Mouse (Mus musculus) lung, postnatal 4 days (tissue): Measurements from ENCODE around the gene Bok.
"Not testable (repeated sequence)": the region's sequence is repeated elsewhere in the genome, so short reads cannot be mapped to it uniquely, and the experiment has no call there.

Experiments used
- DNase-seq, 2 experiments: peaks; one replicate each; pipeline ENCODE4 v3.0.0; 2021

Bok gene

DNA sequence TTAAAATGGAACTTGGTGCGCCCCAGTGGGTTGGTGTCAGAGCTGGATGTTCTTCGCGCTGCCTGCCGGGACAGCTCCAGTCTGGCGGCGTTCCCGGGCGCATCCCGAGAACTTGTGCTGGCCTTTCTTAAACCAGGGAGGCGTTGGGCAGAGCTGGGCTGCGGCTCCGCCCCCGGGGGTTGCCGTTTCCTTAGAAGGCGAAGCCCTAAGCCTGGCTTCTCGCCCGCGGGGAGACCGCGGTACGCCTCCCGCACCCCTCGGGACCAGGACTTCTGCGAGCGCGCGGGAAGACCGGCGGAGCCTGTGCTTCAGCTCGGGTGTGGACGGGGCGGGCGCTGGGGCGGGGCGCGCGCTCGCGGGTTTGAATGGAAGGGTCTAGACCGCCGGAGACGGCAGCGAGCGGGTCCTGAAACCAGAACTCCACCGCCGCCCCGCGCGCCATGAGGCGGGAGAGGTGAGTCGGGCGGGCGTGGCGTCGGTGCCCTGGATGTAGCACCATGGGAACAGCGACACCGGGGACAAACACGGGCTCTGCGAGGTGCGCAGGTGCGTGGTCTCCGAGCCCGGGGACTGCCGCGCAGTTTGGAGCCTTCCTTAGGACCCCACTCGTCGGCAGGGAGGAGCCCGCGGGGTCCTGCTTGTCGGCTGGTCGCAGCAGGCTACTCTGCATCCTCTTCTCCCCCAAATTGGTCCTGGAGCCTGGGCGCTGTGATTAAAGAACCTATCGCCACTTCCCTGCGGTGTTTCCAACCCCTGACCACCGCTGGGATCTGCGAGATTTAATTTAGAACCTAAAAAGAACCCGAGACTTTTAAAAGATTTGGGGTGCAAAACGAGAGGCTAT is at the start of gene Bok:
Gene Bok (plus strand): TSS at position 260 of the 844 bp plus-strand sequence.
- peak; percentile 84 to 90 for DNase-seq

DNA sequence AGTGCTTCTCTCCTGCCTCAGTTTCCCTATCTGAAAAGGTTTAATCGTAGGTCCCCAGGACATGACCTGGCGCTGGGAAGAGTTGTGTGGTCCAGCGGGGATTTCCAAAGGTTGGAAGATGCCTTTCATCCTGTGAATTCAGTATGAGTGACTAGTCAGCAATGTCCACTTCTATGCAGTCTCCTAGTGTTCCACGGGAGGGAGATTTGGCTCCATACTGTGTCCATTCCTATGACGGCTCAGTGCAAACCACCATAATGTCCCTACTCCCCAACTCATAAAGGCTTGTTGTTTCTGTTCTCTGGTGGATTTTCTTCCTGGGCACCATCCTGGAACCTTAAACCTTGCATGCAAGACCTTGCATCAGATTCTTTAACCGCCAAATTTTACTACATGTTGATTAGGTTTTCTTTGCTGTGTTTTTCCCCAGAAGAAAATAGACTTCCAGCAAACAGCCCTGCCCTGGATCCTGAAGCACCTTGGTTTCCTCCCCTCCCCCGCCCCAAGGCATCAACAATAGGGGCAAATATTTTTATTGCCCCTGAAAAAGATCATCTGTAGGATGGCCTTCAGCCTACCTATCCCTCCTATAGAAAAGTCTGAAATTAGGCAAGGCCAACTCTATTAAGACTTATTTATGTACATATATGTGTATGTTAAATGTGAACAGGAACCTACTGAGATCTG is 49.1 kb upstream of the Bok start:
- no peak for DNase-seq

DNA sequence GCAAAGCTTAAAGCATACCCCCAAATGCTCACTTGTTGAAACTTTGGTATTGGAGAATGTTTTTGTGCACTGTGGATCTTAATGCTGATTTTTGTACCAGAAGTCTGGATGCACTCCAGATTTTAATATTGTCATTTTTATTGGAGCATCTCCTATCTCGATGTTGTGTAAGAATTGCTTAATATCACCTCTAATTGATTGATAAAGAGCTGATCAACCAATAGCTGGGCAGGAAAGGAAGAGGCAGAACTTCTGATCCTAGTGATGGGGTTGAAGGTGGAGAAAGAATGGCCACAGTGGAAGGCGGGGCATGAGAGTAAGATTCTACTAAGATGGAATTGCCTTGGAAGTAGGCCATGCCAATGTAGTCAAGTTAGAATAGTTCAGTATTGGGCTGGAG is 43.5 kb upstream of the Bok start:
- DNase-seq = no peak

DNA sequence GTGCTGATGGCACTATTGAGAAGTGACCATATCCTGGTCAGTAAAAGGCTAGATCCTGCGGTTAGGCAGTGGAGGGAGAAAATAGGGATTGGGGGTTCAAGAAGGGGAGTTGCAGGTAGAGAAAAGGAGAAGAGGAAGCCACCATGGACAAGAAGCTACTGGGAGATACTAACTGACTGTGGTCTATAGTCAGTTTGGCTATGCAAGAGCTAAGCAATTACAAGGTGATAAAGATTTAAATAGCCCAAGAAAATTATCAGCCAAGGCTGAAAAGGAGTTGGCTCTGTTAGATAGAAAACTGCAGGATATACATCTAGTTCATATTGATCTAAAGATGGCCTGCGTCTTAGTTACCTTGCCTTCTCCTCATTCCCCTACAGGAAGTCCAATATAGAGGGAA is 42.8 kb upstream of the Bok start:
- DNase-seq = no peak

DNA sequence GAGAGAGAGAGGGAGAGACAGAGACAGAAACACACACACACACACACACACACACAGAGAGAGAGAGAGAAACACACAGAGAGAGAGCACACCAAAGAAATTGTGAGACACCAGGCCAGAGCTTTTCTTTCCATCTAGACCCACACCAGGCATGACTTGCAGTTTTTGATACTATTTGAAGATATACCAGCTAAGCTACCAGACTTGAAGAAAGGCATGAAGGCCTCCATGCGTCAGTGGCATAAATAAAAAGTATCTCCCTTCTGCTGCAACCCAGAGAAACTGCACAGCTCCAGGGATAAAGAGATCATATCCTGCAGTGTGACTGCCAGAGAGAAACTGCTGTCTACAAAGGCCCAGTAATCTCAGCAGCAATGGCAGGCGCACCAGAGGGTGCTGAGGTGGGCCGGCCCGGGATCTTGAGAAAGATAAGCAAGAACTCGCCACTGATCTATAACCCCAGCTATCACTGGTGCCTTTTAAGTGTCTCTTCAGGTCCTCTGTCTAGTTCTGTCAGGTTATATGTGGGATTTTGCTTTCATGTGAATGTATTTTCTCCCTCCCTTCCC is 35.8 kb upstream of the Bok start:
- no peak for DNase-seq

DNA sequence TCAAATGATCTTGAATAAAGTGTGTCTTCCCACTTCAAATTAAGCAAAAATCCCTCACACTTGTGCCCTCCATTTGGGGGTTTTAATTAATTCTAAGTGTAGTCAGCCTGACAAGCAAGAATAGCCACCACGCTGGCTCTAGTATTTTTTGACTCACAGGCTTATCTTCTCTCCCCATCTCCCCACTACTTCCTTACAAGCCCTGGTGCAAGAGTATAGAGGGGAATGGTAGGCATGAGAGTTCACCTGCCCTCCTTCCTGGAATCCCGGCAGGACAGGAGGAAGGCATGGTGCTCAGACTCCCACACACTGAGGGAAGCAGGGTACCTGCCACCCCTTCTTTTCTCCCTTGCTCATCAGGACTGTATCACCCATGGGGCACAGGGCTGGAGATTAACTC is 31.2 kb upstream of the Bok start:
- DNase-seq = no peak

DNA sequence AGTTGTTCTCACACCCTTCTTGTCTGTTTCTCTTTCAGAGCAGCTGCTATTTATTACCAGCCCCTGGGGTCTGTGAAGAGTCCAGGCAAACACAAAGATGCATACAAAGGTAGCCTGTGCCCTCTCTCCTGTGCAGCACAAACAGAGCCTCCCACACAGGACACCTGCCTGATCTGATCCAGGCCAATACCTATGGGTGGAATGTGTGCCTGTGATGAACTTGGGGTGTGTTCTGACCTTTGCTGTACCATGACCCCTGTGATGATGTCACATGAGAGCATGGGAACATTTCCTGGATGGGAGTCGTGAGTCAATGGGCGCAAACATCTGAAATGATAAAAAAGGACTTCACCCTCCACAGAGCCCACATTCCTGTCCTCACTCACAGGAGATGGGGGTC is 30.7 kb upstream of the Bok start:
- no peak for DNase-seq

DNA sequence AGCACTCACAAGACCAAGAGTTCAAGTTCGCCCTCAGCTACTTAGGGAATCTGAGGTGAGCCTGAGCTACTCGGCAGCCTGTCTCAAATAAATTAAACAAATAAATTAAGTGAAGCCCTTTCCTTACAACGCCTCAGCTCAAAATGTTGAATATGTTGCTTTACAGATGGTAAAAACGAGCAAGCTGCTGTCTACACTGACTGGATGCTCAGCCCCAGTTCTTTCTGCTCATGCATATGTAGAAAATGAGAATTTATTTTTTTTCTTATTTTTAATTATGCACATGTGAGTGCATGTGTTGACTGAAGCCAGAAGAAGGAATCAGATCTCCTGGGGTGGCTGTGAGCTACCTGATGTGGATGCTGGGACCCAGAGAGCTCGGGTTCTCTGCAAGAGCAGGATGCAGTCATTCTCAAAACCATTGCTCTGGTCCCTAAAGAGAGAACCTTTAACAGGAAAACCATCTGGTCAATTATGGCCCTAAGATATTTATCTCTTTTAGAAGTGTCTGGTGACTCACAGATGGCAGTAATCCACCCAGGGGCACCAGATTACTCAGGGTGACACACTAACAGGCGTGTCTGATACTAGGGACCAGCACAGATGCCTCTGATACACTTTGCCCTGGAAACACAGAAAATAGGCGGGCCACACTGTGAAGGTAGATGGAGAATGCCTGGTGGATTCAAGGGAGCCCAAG is 29.0 kb upstream of the Bok start:
- DNase-seq = no peak

DNA sequence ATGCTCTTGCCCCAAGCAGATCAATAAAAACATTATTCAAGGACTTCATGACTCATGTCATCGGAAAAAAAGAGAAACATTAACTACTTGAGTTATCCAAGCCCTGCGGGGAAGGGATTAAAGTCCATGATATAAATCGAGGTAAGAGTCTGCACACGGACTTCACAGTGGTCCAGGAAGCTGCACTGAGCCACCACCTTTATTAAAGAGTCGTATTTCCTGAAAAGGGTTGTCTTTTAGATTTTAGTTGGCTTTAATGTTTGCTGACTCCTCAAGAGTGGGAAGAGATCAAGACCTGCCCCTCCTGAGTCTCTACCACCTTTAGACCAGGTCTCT is 28.5 kb upstream of the Bok start:
- DNase-seq = no peak

DNA sequence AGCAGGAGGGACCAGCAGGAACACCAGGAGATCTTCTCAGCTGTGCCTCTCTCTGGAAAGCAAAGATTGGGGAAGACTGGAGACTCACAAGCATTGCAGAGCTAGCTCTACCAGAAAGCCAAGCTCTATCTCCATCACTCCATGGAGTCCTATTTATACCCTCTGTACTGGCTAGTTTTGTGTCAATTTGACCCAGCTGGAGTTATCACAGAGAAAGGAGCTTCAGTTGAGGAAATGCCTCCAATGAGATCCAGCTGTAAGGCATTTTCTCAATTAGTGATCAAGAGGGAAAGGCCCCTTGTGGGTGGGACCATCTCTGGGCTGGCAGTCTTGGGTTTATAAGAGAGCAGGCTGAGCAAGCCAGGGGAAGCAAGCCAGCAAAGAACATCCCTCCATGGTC is 26.9 kb upstream of the Bok start, which contains the start of gene Stk25:
Gene Stk25 (minus strand): TSS at position 101 of the 400 bp plus-strand sequence.
- DNase-seq = not testable (repeated sequence)

DNA sequence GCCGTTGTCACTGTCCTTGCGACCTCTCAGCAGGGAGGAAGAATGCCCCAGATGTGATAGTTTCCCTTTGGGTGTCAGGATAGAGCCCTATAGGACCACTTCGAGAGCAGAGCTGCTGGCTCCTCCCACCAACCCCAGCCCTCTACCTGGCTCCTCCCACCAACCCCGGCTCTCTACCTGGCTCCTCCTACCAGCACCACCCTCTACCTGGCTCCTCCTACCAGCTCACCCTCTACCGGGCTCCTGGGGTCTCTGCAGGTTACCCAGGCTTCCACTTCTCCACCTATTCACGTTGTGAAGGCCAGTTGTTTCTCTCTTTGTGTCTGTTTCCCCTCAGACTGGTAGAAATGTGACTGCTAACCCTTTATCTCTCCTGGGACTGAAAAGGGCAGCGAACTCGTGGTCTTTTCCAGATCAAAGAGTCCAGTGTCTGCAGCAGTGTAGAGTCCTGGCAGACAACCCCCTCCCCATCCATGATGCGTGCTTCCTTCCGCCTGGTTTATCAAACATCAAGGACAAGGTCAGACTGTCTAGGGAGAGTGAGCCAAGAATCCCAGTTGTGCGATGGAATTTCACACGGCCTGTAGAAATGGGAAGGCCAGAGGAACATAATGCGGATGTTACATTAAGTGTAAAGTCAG is 17.6 kb upstream of the Bok start:
- peak in 1 of 2 experiments; percentile 49 for DNase-seq

DNA sequence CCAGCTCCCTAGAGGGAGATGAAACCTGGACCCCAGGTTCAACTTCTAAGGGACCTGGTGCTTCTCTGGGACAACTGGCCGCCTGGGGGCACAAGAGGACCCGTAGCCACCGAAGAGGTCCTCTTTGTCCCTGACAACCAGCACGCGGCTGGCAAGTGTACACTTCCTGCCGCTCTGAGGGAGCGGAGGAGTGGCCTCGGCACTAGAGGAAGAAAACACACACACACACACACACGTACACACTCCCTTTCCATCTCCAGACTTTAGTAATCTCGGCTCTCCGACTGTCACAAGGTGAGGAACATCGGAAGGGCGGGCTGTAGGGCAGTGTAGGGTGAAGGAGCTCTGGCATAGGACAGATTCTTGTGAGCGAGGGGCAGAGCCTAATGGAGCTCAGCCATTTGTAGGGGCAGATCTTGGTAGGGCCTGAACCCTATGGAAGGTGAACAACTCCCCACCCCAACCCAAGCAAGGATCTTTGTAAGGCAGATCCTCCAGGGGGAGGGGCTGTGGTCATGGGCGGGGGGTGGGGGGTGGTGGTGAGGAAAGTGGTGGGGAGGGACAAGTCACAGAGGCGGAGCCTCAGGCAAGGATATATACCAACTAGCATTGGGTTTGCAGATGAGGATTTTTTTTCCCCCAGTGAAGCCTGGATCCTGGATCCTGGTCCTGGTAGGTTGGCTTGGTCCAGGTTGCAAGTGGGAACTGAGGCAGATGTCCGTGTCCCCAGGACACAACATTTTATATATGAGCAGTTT is 16.5 kb upstream of the Bok start:
- DNase-seq = peak; percentile 91 to 94

DNA sequence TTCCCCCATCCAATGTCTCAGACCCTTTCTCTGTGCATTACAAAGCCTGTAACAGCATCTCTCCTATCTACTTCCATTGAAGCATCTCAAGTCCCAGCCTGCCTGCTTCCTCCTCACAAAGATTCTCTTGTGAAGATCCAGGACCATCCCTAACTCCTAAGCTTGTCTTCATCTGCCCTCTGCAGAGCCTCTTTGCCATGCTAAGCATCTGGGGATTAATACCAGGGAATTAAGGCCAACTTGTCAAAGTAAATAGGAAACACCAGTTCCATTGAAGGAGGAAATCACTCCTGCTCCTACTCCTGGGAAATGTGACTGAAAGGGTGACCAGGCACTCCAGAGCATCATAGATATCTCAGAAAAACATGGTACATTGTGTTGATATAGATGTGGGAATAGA is 15.5 kb upstream of the Bok start:
- no peak for DNase-seq

DNA sequence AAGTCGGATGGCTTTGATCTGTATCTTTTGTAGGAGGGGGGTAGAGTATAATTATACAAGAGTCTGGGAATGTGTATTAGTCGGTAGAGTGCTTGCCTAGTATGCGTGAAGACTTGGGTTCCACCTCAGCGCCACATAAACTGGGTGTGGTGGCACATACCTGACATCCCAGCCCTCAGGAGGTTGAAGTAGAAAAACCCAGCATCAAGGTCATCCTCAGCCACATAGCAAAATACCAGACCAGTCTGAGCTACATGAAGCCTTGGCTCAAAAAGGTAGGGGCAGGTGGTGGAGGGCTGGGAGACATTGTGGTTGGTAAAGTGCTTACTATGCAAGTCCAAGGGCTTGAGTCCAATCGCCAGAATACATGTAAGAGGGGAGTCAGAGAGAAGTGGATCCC is 12.8 kb upstream of the Bok start:
- DNase-seq = no peak

DNA sequence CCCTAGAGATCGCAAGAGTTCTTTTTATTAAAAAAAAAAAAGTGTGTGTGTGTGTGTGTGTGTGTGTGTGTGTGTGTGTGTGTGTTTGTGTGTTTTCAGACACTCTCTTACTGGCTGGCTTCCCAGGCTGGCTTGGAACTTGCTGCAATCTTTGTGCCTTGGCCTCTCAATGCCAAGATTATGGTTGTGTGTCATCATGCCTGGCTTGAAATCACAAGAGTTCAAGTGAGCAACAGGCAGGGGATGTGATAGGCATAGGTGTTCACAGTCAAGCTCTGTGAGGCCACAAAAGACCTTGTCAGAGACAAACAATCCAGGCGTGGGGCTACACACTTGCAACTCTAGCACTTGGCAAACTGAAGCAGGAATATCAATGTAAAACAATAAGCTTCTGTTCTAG is 7.1 kb upstream of the Bok start:
- DNase-seq = peak; percentile 52 to 63

DNA sequence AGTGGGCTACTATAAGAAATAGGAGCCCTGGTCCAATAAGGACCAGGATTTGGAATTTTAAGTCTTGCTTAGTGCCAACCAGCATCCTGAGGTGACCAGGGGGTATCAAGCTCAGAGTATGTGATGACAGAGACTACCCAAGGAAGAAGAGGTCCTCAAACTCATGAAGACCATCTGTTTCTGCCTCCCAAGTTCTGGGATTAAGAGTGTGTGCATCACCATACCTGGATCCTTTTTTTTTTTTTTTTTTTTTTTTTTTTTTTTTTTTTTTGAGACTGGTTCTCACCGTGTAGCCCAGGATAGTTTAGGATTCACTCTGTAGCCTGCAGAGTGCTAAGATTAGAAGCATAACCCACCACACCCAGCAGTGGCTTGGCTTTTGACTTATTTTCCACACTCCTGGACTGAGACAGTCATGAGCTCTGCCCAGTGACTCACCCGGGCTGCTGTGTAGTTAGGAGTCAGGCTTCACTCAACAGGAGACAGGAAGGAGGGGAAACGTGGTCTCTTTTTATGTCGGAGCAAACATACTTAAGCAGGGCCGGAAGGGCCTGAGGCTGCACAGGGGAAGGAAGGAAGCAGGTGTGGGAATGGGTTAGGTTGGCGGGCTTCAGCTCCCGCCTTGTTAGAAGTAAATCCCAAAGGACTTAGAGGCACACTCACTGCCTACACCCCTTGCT is 5.4 kb upstream of the Bok start:
- DNase-seq = peak; percentile 36 to 51

DNA sequence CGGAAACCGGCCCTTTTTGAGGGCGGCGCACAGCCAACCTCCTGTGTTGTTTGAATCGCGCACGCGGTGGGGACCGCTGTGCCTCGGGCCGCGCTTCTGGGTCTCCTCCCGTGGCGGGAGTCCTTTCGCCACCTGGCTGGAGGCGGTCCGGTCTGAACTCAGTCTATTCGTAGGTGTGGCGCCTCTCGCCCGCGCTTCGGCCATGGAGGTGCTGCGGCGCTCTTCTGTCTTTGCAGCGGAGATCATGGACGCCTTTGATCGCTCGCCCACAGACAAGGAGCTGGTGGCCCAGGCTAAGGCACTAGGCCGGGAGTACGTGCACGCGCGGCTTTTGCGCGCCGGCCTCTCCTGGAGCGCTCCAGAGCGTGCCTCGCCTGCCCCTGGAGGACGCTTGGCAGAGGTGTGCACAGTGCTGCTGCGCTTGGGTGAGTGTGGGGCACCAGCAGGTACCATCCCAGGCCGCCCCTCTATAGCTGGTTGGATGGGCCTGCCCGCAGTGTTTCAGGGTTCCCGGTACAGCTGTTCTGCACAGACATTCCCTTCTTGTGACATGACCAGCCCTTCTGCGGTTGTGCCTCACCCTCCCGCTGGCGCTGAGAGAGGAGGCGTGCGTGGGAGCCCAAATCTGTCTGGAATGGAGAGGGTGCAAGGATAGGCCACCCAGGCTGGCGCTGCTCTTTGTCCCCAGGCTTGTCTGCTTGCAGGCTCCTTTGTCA is 943 bp downstream of the Bok start:
- peak; percentile 68 to 78 for DNase-seq

DNA sequence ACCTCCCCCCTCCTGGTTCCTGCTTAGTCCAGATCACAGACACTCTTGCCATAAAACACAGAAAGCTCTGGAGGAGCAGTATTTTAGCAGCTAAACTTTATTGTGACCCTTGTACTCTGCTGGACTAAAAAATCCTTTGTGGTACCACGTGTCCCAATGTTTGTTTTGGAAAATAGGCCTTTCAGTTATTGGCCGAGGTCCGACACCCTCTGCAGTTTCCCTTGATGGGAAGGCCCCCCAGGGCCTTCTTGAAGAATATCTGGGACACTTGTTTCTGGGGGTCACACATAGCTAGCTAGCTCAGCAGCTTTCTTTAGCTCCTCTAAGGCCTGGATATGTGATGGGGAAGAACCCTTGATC is 1.5 kb downstream of the Bok start:
- DNase-seq = no peak

DNA sequence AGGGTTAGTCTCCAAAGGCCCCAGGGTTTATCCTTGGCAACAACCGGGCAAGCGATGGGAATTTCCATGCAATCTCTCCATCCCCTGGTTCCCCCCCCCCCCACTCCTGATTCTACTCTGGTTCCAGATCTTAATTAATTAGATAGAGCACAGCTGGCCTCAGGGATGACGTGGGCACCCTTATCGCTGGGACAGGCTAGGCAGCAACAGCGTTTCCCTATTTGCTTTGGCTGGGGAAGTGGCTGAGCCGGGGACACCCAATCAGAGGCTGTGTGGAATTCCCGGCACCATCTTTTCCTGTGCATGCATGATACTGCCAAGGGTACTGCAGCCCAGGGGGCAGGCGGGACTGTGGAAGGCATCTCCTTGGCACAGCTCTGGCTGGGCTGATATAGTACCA is 2.7 kb downstream of the Bok start:
- no peak for DNase-seq

DNA sequence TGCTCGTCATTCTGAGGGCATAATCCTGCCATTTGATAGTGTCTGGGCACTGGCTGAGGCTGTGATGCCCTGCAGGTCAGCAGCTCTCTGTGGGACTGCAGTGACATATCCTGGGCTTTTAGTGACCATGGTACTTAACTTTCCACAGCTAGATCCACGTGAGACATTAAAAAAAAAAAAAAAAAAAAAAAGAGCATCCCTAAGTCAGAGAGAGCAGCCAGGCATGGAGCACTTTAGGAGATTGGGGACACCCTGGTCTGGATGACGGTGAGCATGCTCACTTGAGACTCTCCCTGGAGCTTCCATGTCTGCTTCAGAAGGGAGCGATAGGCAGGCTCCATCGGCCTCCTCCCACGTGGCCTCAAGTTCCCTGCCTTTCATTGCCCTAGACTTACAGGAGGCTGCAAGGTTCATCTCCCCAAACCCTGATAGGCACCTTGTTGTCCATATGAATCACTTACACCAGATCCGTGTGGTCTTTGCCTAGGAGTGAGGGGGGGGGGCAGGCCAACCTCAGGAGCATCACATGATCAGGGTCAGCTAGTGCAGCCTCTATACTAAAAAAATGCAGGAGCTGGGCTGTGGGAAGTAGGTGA is 4.5 kb downstream of the Bok start:
- no peak for DNase-seq

DNA sequence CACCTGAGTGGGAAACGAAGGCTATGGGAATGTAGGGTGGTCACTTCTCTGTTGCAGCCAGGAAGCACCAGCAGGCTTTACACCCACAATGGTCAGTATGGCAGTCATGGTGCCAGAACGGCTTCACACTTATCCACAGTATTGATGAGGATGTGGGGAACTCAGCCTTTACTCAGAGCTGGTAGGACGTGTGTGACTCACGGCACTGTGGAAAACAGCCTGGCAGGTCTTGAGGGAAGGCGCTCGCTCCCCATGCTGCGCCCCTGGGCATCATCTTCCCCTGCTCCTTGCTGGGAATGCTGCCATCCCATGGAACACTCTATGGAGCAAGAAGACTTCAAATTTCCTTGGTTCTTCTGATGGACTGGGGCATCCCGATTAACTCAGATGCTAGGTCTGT is 5.6 kb downstream of the Bok start:
- no peak for DNase-seq
